In the genomic region with DNA sequence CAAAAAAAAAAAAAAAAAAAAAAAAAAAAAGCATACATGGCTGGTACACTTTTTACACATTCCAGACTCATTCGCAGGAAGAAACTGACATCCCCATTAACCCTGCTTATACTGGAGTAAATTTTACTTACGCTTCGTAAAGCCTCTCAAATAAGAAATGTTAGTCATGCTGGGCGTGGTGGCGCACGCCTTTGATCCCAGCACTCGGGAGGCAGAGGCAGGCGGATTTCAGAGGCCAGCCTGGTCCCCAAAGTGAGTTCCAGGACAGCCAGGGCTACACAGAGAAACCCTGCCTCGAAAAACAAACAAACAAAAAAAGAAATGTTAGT, we compare ENCODE assay signal across 11 mouse cellular contexts. TPM values are rescaled to one million over a fixed set of nuclear protein-coding genes. Genes with fewer than 3 reads are reported as not detected.
DNase-seq lines count a peak whose midpoint lies in the region; ATAC-seq and TF ChIP-seq lines count a peak whose summit lies in the region.
"Not testable (repeated sequence)": the region's sequence is repeated elsewhere in the genome, so short reads cannot be mapped to it uniquely, and the experiment has no call there.
"Had no signal": no experiment of that assay in that cellular context is flagged by ENCODE, and none has a peak within 500 bp of the region (broad histone marks: within the 10 kb centered on the region; RNA-seq: fewer than 3 reads in every experiment).

No protein-coding gene starts in this region.

- peak overlapping the region; percentile 17; the same call in 1 of the 2 replicates for H3K27ac ChIP-seq in ES-Bruce4 (ENCODE audit: insufficient read depth, low read length)
- H3K27ac ChIP-seq in embryonic facial prominence, embryonic 13.5 days: peak overlapping the region; percentile 91; the same call in 1 of the 2 replicates
- peak overlapping the region; percentile 89 for H3K27ac ChIP-seq in gastrocnemius, adult 2 months
- H3K27ac ChIP-seq in hindbrain, embryonic 14.5 days: peak overlapping the region; percentile 88
- peak overlapping the region; percentile 90 for H3K27ac ChIP-seq in layer of hippocampus, adult 2 months
- H3K27ac ChIP-seq in liver, embryonic 15.5 days (replicated peaks): peak overlapping the region; percentile 66
- peak overlapping the region; percentile 88 for H3K27ac ChIP-seq in midbrain, embryonic 14.5 days (replicated peaks; ENCODE audit: low read depth, low read length)
- H3K27ac ChIP-seq in spleen, adult 2 months (ENCODE audit: insufficient read depth, low read length): peak overlapping the region; percentile 31

- not testable (repeated sequence) for H3K27me3 ChIP-seq in ES-Bruce4 (ENCODE audit: control insufficient read depth, insufficient read depth, low read length, poor library complexity, severe bottlenecking); embryonic facial prominence, embryonic 13.5 days; hindbrain, embryonic 14.5 days (ENCODE audit: control insufficient read depth, insufficient read depth, low read length); liver, embryonic 15.5 days; midbrain, embryonic 14.5 days (ENCODE audit: control insufficient read depth, insufficient read depth, low read length); spleen, adult 2 months (ENCODE audit: control insufficient read depth, insufficient read depth, low read length)

- not testable (repeated sequence) for ATAC-seq in embryonic facial prominence, embryonic 13.5 days (ENCODE audit: insufficient number of reproducible peaks, insufficient read depth, low FRiP score, low TSS enrichment, low read depth); hindbrain, embryonic 14.5 days (ENCODE audit: low FRiP score); liver, embryonic 15.5 days (ENCODE audit: insufficient read depth)
- ATAC-seq in midbrain, embryonic 14.5 days (ENCODE audit: low FRiP score, low TSS enrichment): peak; percentile 12; the same call in 1 of the 2 replicates

- H3K4me3 ChIP-seq in ES-Bruce4 (ENCODE audit: low read depth, low read length): peak overlapping the region; percentile 59
- peak overlapping the region; percentile 95 for H3K4me3 ChIP-seq in embryonic facial prominence, embryonic 13.5 days
- peak overlapping the region; percentile 97 for H3K4me3 ChIP-seq in gastrocnemius, adult 2 months
- H3K4me3 ChIP-seq in hindbrain, embryonic 14.5 days (replicated peaks; ENCODE audit: low read length): peak overlapping the region; percentile 84
- H3K4me3 ChIP-seq in layer of hippocampus, adult 2 months: peak overlapping the region; percentile 95
- H3K4me3 ChIP-seq in liver, embryonic 15.5 days (replicated peaks): peak overlapping the region; percentile 88
- H3K4me3 ChIP-seq in midbrain, embryonic 14.5 days (replicated peaks; ENCODE audit: low read depth, low read length): peak overlapping the region; percentile 82
- peak overlapping the region; percentile 63; the same call in 1 of the 2 replicates for H3K4me3 ChIP-seq in spleen, adult 2 months (ENCODE audit: extremely low read depth, insufficient read depth, insufficient read length)

- H3K9ac ChIP-seq in ES-Bruce4 (ENCODE audit: low read depth, poor library complexity, severe bottlenecking): peak overlapping the region; percentile 34
- H3K9ac ChIP-seq in embryonic facial prominence, embryonic 13.5 days: peak overlapping the region; percentile 99
- H3K9ac ChIP-seq in hindbrain, embryonic 14.5 days: peak overlapping the region; percentile 84
- peak overlapping the region; percentile 46 for H3K9ac ChIP-seq in liver, embryonic 15.5 days
- H3K9ac ChIP-seq in midbrain, embryonic 14.5 days (replicated peaks; ENCODE audit: low read length): peak overlapping the region; percentile 47; the same call in 1 of the 2 replicates

- WGBS in embryonic facial prominence, embryonic 13.5 days: 44% methylated on average over 9 of the region's 9 CpGs
- 39% methylated on average over 9 of the region's 9 CpGs for WGBS in hindbrain, embryonic 14.5 days
- WGBS in liver, embryonic 15.5 days (ENCODE audit: insufficient replicate concordance): 24% methylated on average over 9 of the region's 9 CpGs
- 48% methylated on average over 9 of the region's 9 CpGs for WGBS in midbrain, embryonic 14.5 days
- 32% methylated on average over 9 of the region's 9 CpGs for WGBS in spleen, adult 2 months

- TF ChIP-seq CTCF in ES-Bruce4 (IDR thresholded peaks at IDR 0.05; ENCODE audit: low read depth, low read length); gastrocnemius, adult 2 months (IDR thresholded peaks at IDR 0.05); layer of hippocampus, adult 2 months (conservative IDR thresholded peaks at IDR 0.05); spleen, adult 2 months (IDR thresholded peaks at IDR 0.05; ENCODE audit: extremely low read depth, insufficient read depth, insufficient read length, insufficient replicate concordance): not testable (repeated sequence)

- not testable (repeated sequence) for DNase-seq in gastrocnemius, adult 2 months; hindbrain, embryonic 14.5 days (ENCODE audit: low spot score); layer of hippocampus, adult 2 months (ENCODE audit: low spot score in 2 of 2); midbrain, embryonic 14.5 days; spleen, adult 2 months (ENCODE audit: low read depth in 1 of 2, low spot score in 2 of 2)

- intact Hi-C loops in gastrocnemius, adult 2 months (cut with DNase I): not testable (repeated sequence)

- not testable (repeated sequence) for H3K9me3 ChIP-seq in ES-Bruce4 (replicated peaks; ENCODE audit: control insufficient read depth, insufficient read depth, low read length, poor library complexity, severe bottlenecking); embryonic facial prominence, embryonic 13.5 days; hindbrain, embryonic 14.5 days (ENCODE audit: control insufficient read depth, low read length); liver, embryonic 15.5 days (replicated peaks); midbrain, embryonic 14.5 days (ENCODE audit: control insufficient read depth, low read length)

- not testable (repeated sequence) for TF ChIP-seq POLR2A in ES-Bruce4 (IDR thresholded peaks at IDR 0.05; ENCODE audit: insufficient read depth, low read length); spleen, adult 2 months (IDR thresholded peaks at IDR 0.05; ENCODE audit: low read depth, low read length)

- H3K4me2 ChIP-seq in embryonic facial prominence, embryonic 13.5 days: peak overlapping the region; percentile 88
- H3K4me2 ChIP-seq in hindbrain, embryonic 14.5 days (replicated peaks): peak overlapping the region; percentile 96
- peak overlapping the region; percentile 84 for H3K4me2 ChIP-seq in liver, embryonic 15.5 days
- H3K4me2 ChIP-seq in midbrain, embryonic 14.5 days (ENCODE audit: low read length): peak overlapping the region; percentile 71

- H3K36me3 ChIP-seq in ES-Bruce4 (ENCODE audit: control insufficient read depth, insufficient read depth, low read length, poor library complexity, severe bottlenecking): peaks cover 43% of the 10 kb centered on the region
- H3K36me3 ChIP-seq in embryonic facial prominence, embryonic 13.5 days: peaks cover 33% of the 10 kb centered on the region
- peaks cover 36% of the 10 kb centered on the region for H3K36me3 ChIP-seq in hindbrain, embryonic 14.5 days (replicated peaks; ENCODE audit: control insufficient read depth, insufficient read depth)
- peaks cover 34% of the 10 kb centered on the region for H3K36me3 ChIP-seq in liver, embryonic 15.5 days (replicated peaks)
- peaks cover 32% of the 10 kb centered on the region for H3K36me3 ChIP-seq in midbrain, embryonic 14.5 days (ENCODE audit: control insufficient read depth, insufficient read depth, low read length)
- peaks cover 29% of the 10 kb centered on the region for H3K36me3 ChIP-seq in spleen, adult 2 months (ENCODE audit: control insufficient read depth, insufficient read depth, low read length)

- TF ChIP-seq EP300 in ES-Bruce4 (IDR thresholded peaks at IDR 0.05; ENCODE audit: insufficient read depth, low read depth, low read length): not testable (repeated sequence)

- H3K4me1 ChIP-seq in ES-Bruce4 (ENCODE audit: control insufficient read depth, insufficient read depth, low read length); spleen, adult 2 months (ENCODE audit: control insufficient read depth, insufficient read depth, insufficient read length): not testable (repeated sequence)
- peaks cover 37% of the 10 kb centered on the region for H3K4me1 ChIP-seq in embryonic facial prominence, embryonic 13.5 days
- H3K4me1 ChIP-seq in hindbrain, embryonic 14.5 days (replicated peaks; ENCODE audit: control insufficient read depth, insufficient read depth, low read length): peaks cover 21% of the 10 kb centered on the region
- H3K4me1 ChIP-seq in liver, embryonic 15.5 days (replicated peaks): peaks cover 54% of the 10 kb centered on the region
- peaks cover 11% of the 10 kb centered on the region for H3K4me1 ChIP-seq in midbrain, embryonic 14.5 days (ENCODE audit: control insufficient read depth, insufficient read depth, low read length)

RNA-seq across cellular contexts. Expression of gene RPS10-NUDT3, which starts 0.5 kb away (rescaled TPM):
- polyA plus RNA-seq in ES-Bruce4 (2011; ENCODE audit: insufficient read depth, insufficient read length, low read depth, missing spikeins): not detected in 2 replicates
- not detected in 2 replicates for polyA plus RNA-seq in embryonic facial prominence, embryonic 13.5 days (2015; fragmentation: Nextera tagmentation; extraction: Ambion mirVana)
- 1 to 10 TPM in 1 of 2 experiments, not detected in 1; 1.4 TPM for total RNA-seq in gastrocnemius, adult 2 months (2021)
- not detected in 2 replicates for polyA plus RNA-seq in hindbrain, embryonic 14.5 days (2014; fragmentation: Nextera tagmentation; extraction: Ambion mirVana)
- not detected for total RNA-seq in layer of hippocampus, adult 2 months (2021)
- not detected in 2 replicates for polyA plus RNA-seq in liver, embryonic 15.5 days (2015; fragmentation: Nextera tagmentation; extraction: Ambion mirVana)
- not detected in 2 replicates for polyA plus RNA-seq in midbrain, embryonic 14.5 days (2014; fragmentation: Nextera tagmentation; extraction: Ambion mirVana)
- not detected in 2 replicates for polyA plus RNA-seq in spleen, adult 2 months (2012; rRNA removed)
- total RNA-seq: adrenal gland, postnatal 4 days; gastrocnemius, postnatal 4 days; left cerebral cortex, postnatal 4 days had no signal

RNA-seq across cellular contexts. Expression of gene Rps10, which starts 0.9 kb away (rescaled TPM):
- 2,622 and 2,876 TPM in 2 replicates for polyA plus RNA-seq in ES-Bruce4 (2011; ENCODE audit: insufficient read depth, insufficient read length, low read depth, missing spikeins)
- 1,114 and 1,137 TPM in 2 replicates for polyA plus RNA-seq in embryonic facial prominence, embryonic 13.5 days (2015; fragmentation: Nextera tagmentation; extraction: Ambion mirVana)
- 100 to 1,000 TPM; 342 to 407 TPM for total RNA-seq in gastrocnemius, adult 2 months (2021)
- 489 and 624 TPM in 2 replicates for polyA plus RNA-seq in hindbrain, embryonic 14.5 days (2014; fragmentation: Nextera tagmentation; extraction: Ambion mirVana)
- total RNA-seq in layer of hippocampus, adult 2 months (2021): 100 to 1,000 TPM; 495 to 504 TPM
- polyA plus RNA-seq in liver, embryonic 15.5 days (2015; fragmentation: Nextera tagmentation; extraction: Ambion mirVana): 435 and 496 TPM in 2 replicates
- 563 and 615 TPM in 2 replicates for polyA plus RNA-seq in midbrain, embryonic 14.5 days (2014; fragmentation: Nextera tagmentation; extraction: Ambion mirVana)
- polyA plus RNA-seq in spleen, adult 2 months (2012; rRNA removed): 1,319 and 1,587 TPM in 2 replicates

RNA-seq across cellular contexts. Expression of gene Nudt3, which starts 12.2 kb away (rescaled TPM):
- polyA plus RNA-seq in ES-Bruce4 (2011; ENCODE audit: insufficient read depth, insufficient read length, low read depth, missing spikeins): 67.3 and 68.8 TPM in 2 replicates
- 116 and 117 TPM in 2 replicates for polyA plus RNA-seq in embryonic facial prominence, embryonic 13.5 days (2015; fragmentation: Nextera tagmentation; extraction: Ambion mirVana)
- total RNA-seq in gastrocnemius, adult 2 months (2021): 100 to 1,000 TPM; 222 to 261 TPM
- polyA plus RNA-seq in hindbrain, embryonic 14.5 days (2014; fragmentation: Nextera tagmentation; extraction: Ambion mirVana): 107 and 115 TPM in 2 replicates
- total RNA-seq in layer of hippocampus, adult 2 months (2021): 100 to 1,000 TPM; 462 to 510 TPM
- 23.2 and 26.1 TPM in 2 replicates for polyA plus RNA-seq in liver, embryonic 15.5 days (2015; fragmentation: Nextera tagmentation; extraction: Ambion mirVana)
- 117 and 224 TPM in 2 replicates for polyA plus RNA-seq in midbrain, embryonic 14.5 days (2014; fragmentation: Nextera tagmentation; extraction: Ambion mirVana)
- 43.2 and 55.6 TPM in 2 replicates for polyA plus RNA-seq in spleen, adult 2 months (2012; rRNA removed)

RNA-seq across cellular contexts. Expression of gene Pacsin1, which starts 19.8 kb away (rescaled TPM):
- 16.0 and 16.8 TPM in 2 replicates for polyA plus RNA-seq in ES-Bruce4 (2011; ENCODE audit: insufficient read depth, insufficient read length, low read depth, missing spikeins)
- polyA plus RNA-seq in embryonic facial prominence, embryonic 13.5 days (2015; fragmentation: Nextera tagmentation; extraction: Ambion mirVana): 5.4 and 7.2 TPM in 2 replicates
- under 1 TPM in 1 of 2 experiments, not detected in 1; 0.18 TPM for total RNA-seq in gastrocnemius, adult 2 months (2021)
- 44.5 and 51.7 TPM in 2 replicates for polyA plus RNA-seq in hindbrain, embryonic 14.5 days (2014; fragmentation: Nextera tagmentation; extraction: Ambion mirVana)
- total RNA-seq in layer of hippocampus, adult 2 months (2021): 100 to 1,000 TPM; 321 to 335 TPM
- 0.13 and 0.24 TPM in 2 replicates for polyA plus RNA-seq in liver, embryonic 15.5 days (2015; fragmentation: Nextera tagmentation; extraction: Ambion mirVana)
- polyA plus RNA-seq in midbrain, embryonic 14.5 days (2014; fragmentation: Nextera tagmentation; extraction: Ambion mirVana): 33.0 and 42.1 TPM in 2 replicates
- polyA plus RNA-seq in spleen, adult 2 months (2012; rRNA removed): 10.3 and 15.7 TPM in 2 replicates

Comparison
In these comparisons a context has a peak if more than half of its experiments do, and no peak if none do; other contexts are left out.
1. H3K27ac ChIP-seq: peak in every context shown above with its lines; median percentile 91 in embryonic facial prominence, embryonic 13.5 days; 90 in layer of hippocampus, adult 2 months; 89 in gastrocnemius, adult 2 months; 88 in hindbrain, embryonic 14.5 days; 88 in midbrain, embryonic 14.5 days; 66 in liver, embryonic 15.5 days; 31 in spleen, adult 2 months; 17 in ES-Bruce4.
2. H3K9ac ChIP-seq: peak in every context shown above with its lines; median percentile 99 in embryonic facial prominence, embryonic 13.5 days; 84 in hindbrain, embryonic 14.5 days; 47 in midbrain, embryonic 14.5 days; 46 in liver, embryonic 15.5 days; 34 in ES-Bruce4.